Mouse (Mus musculus) stomach, embryonic 16.5 days (tissue): Measurements from ENCODE around the gene Krt32. TPM values are rescaled to one million over a fixed set of nuclear protein-coding genes. Genes with fewer than 3 reads are reported as not detected.

Experiments
- ATAC-seq: fragments of 200-750 bp; cut with Nextera tagmentation; 2 replicates; pipeline ENCODE4 v1.8.0; 2017; ENCODE audit warnings: moderate number of reproducible peaks, moderate TSS enrichment; ENCODE audit not compliant: insufficient read depth, low FRiP score
- H3K27ac ChIP-seq: fragments of 300-500 bp; sonication (generic); 2 replicates; pipeline ENCODE4 v1.5.1; 2014; ENCODE audit warnings: low read length
- H3K27me3 ChIP-seq: fragments of 300-500 bp; sonication (generic); 2 replicates; pipeline ENCODE4 v1.6.1; 2014; ENCODE audit warnings: low read length, control low read depth, mixed read lengths; ENCODE audit not compliant: control insufficient read depth, insufficient read depth
- H3K36me3 ChIP-seq: fragments of 300-500 bp; sonication (generic); 2 replicates; pipeline ENCODE4 v1.6.1; 2014; ENCODE audit warnings: low read length; ENCODE audit not compliant: control insufficient read depth, insufficient read depth
- H3K4me1 ChIP-seq: fragments of 300-500 bp; sonication (generic); 2 replicates; pipeline ENCODE4 v1.6.1; 2014; ENCODE audit warnings: low read length, control low read depth, mixed read lengths; ENCODE audit not compliant: control insufficient read depth, insufficient read depth
- H3K4me2 ChIP-seq: fragments of 300-500 bp; sonication (generic); 2 replicates; pipeline ENCODE4 v1.6.1; 2014; ENCODE audit warnings: low read depth, low read length, mixed read lengths
- H3K4me3 ChIP-seq: fragments of 300-500 bp; sonication (generic); replicated peaks from 2 replicates; pipeline ENCODE4 v1.5.1; 2014; ENCODE audit warnings: mild to moderate bottlenecking, low read length
- H3K9ac ChIP-seq: fragments of 300-500 bp; sonication (generic); 2 replicates; pipeline ENCODE4 v1.6.1; 2014; ENCODE audit warnings: low read length
- H3K9me3 ChIP-seq: fragments of 300-500 bp; sonication (generic); replicated peaks from 2 replicates; pipeline ENCODE4 v1.6.1; 2016; ENCODE audit warnings: low read length, control low read depth; ENCODE audit not compliant: control insufficient read depth
- WGBS: fragments of 180-500 bp; shearing (Covaris S2); extraction: QIAGEN DNeasy Blood & Tissue Kit; methylation state at CpG from one replicate; pipeline ENCODE4 v1.1.7; 2014; 5-methylcytosine and 5-hydroxymethylcytosine counted together
- polyA plus RNA-seq: library from polyadenylated mRNA; unstranded; fragments of >200 nt; fragmentation: Nextera tagmentation; extraction: Ambion mirVana; gene quantifications from 2 replicates; pipeline ENCODE4 v1.2.1, GENCODE M21; 2015

Gene Krt32
- polyA plus RNA-seq, 1 experiment from 2014 or later, result 0.40 TPM

DNA sequence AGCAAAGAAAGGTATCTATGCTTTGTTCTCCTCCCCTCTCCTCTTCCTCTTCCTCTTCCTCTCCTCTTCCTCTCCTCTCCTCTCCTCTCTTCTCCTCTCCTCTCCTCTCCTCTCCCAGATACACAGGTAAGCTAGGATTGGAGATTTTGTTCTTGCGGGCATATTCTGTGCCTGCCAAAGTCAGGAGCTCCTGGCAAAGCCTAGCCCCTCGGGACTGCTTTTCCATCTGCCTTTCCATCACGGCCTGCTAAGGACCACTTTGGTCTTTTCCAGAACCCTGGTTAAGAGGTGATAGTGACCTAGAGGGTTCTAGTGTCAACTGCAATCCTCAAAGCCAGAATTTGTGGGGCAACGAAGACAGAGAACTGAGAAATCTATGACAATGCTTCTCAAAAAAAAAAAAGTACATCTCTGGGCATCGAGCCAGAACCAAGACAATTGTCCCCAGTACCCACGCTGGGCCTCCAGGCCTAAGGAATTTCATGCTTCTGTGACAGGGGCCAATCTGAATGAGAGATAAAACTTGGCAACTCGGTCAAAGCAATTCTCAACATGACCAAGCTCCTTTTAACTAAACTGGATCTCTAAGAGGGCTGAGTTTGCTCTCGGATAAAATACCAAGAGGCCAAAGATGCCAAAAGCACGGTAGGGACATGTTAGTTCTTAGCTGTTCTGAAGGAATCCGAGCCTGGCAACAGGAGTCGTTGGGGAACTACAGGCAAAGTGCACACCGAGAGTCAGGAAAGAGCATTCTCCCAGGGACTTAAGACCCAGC lies 21.6 kb downstream of the Krt32 start:
- Histone ChIP-seq H3K27ac (peak overlapping the region; percentile 68), H3K36me3 (no peaks in the 10 kb centered on the region), H3K4me1 (0 out of 2 replicates have a peak, but pooled peaks cover 6% of the 10 kb centered on the region), H3K27me3 (no peaks in the 10 kb centered on the region), H3K4me2 (no peak overlapping the region), H3K9me3 (no peaks in the 10 kb centered on the region), H3K9ac (no peak overlapping the region), H3K4me3 (no peak overlapping the region)
- no peak for ATAC-seq
- 72% methylated on average over 12 of the region's 12 CpGs for WGBS

DNA sequence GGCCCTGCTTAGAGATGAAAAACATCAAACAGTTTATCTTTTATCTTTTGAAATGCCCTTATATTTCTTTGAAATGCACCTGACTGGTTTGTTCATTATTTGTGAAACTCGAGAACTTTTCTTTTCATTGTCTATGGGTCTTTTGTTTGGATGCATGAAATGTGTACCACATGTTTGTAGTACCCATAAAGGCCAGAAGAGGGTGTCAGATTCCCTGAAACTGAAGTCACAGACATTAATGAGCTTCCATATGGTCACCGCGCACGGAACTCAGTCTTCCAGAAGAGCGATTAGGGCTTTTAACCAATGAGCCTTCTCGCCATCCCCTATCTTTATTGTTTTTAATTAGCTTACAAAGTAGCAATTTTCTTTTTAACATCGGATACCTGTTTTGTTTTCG lies 29.2 kb downstream of the Krt32 start:
- no peaks in the 10 kb centered on the region for H3K27me3 ChIP-seq
- ATAC-seq, result no peak
- H3K4me3 ChIP-seq, result no peak overlapping the region
- H3K9me3 ChIP-seq, result no peaks in the 10 kb centered on the region
- no peak overlapping the region for H3K27ac ChIP-seq
- no peaks in the 10 kb centered on the region for H3K36me3 ChIP-seq
- WGBS, result 74% methylated on average over 8 of the region's 8 CpGs
- no peaks in the 10 kb centered on the region for H3K4me1 ChIP-seq
- no peak overlapping the region for H3K9ac ChIP-seq
- H3K4me2 ChIP-seq, result no peak overlapping the region

- Histone ChIP-seq H3K9me3 (no peaks in the 10 kb centered on the region), H3K4me3 (no peak overlapping the region), H3K9ac (no peak overlapping the region), H3K27ac (peak overlapping the region; percentile 68), H3K4me1 (no peaks in the 10 kb centered on the region), H3K4me2 (no peak overlapping the region), H3K36me3 (no peaks in the 10 kb centered on the region), H3K27me3 (no peaks in the 10 kb centered on the region; the same call in 1 of the 2 replicates)
- peak; percentile 69; the same call in 1 of the 2 replicates for ATAC-seq
- 54% methylated on average over 9 of the region's 9 CpGs for WGBS
Observed at GRCm38 (mm10) chr11:100055686-100056655, 32.1 kb downstream of the Krt32 start.

- no peaks in the 10 kb centered on the region for H3K9me3 ChIP-seq
- WGBS, result 79% methylated on average over 3 of the region's 3 CpGs
- no peak within 1 kb of the TSS for H3K4me3 ChIP-seq
- H3K36me3 ChIP-seq, result no peaks in the 10 kb centered on the region
- no peak within 1 kb of the TSS for H3K27ac ChIP-seq
- no peak within 1 kb of the TSS for H3K4me2 ChIP-seq
- H3K9ac ChIP-seq, result no peak within 1 kb of the TSS
- no peaks in the 10 kb centered on the region; the same call in 1 of the 2 replicates for H3K27me3 ChIP-seq
- no peaks in the 10 kb centered on the region for H3K4me1 ChIP-seq
- no peak for ATAC-seq
Observed at GRCm38 (mm10) chr11:100050451-100050850, 37.6 kb downstream of the Krt32 start, which contains the start of gene Krt31. Krt31 (minus strand) TSS chr11:100050551.

DNA sequence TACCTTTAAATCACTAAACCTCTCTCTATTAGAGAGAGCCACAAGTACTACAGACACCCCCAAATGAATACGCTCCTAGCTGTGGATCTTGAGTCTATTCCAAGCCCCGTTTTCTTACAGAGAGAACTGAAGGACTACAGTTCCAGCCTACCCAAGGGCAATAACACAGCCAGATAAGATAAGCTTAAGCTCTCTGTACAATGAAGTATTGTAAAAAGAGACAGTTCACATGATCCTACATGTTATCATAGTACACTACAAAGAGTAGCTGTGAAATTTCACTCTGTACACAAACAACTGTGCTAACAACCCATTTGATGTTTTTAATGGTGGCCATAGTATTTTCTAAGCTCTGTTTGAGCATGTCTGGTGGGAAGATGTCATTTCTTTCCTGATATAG lies 40.8 kb downstream of the Krt32 start:
- Histone ChIP-seq H3K27me3 (no peaks in the 10 kb centered on the region), H3K4me1 (no peaks in the 10 kb centered on the region), H3K4me3 (no peak overlapping the region), H3K4me2 (no peak overlapping the region), H3K36me3 (no peaks in the 10 kb centered on the region), H3K27ac (no peak overlapping the region), H3K9me3 (no peaks in the 10 kb centered on the region), H3K9ac (no peak overlapping the region)
- WGBS, result 68% methylated on average over 2 of the region's 2 CpGs
- ATAC-seq, result no peak

- 65% methylated on average over 6 of the region's 6 CpGs for WGBS
- Histone ChIP-seq H3K36me3 (no peaks in the 10 kb centered on the region), H3K9ac (no peak overlapping the region), H3K27me3 (no peaks in the 10 kb centered on the region), H3K9me3 (no peaks in the 10 kb centered on the region), H3K4me2 (no peak overlapping the region), H3K4me3 (no peak overlapping the region), H3K27ac (no peak overlapping the region), H3K4me1 (no peaks in the 10 kb centered on the region)
- ATAC-seq, result no peak
Observed at GRCm38 (mm10) chr11:100046303-100046866, 41.6 kb downstream of the Krt32 start.

DNA sequence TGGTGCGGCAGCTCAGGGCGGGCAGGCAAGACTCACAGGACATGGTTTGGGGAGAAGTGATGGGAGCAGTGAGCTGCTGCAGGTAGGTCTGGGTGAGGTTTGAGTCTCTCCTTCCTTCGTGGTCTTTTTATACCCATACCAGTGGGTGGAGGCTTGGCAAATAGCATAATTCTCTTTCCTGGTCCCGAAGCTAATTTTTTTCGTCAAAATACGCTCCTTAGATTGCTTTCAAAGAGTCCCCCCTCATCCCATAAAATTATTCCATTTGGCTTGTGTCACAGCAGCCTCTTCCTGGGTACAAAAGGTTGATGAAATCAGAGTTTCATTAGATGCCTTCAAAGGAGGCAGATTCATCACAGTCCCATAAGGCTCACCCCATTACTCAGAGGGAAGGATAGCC lies 46.6 kb downstream of the Krt32 start, which contains the start of gene Krt34:
Gene Krt34 (minus strand): TSS at position 101 of the 400 bp plus-strand sequence.
- no peaks in the 10 kb centered on the region for H3K27me3 ChIP-seq
- no peak within 1 kb of the TSS for H3K4me2 ChIP-seq
- no peak within 1 kb of the TSS for H3K4me3 ChIP-seq
- WGBS, result 88% methylated on average over 6 of the region's 6 CpGs
- no peaks in the 10 kb centered on the region for H3K4me1 ChIP-seq
- H3K27ac ChIP-seq, result no peak within 1 kb of the TSS
- no peaks in the 10 kb centered on the region for H3K9me3 ChIP-seq
- ATAC-seq, result no peak
- H3K36me3 ChIP-seq, result no peaks in the 10 kb centered on the region
- H3K9ac ChIP-seq, result no peak within 1 kb of the TSS
